Mouse (Mus musculus): ENCODE data around the gene Dnah8. TPM values are rescaled to one million over a fixed set of nuclear protein-coding genes. Genes with fewer than 3 reads are reported as not detected.

Gene Dnah8
- polyA plus RNA-seq (2015; fragmentation: Nextera tagmentation; extraction: Ambion mirVana) = 2.6 and 3.3 TPM in 2 replicates

GRCm38 (mm10) chr17:30624132-30624531, at the start of gene Dnah8:
TSS of gene Dnah8 (plus strand) at chr17:30624354.

DNA sequence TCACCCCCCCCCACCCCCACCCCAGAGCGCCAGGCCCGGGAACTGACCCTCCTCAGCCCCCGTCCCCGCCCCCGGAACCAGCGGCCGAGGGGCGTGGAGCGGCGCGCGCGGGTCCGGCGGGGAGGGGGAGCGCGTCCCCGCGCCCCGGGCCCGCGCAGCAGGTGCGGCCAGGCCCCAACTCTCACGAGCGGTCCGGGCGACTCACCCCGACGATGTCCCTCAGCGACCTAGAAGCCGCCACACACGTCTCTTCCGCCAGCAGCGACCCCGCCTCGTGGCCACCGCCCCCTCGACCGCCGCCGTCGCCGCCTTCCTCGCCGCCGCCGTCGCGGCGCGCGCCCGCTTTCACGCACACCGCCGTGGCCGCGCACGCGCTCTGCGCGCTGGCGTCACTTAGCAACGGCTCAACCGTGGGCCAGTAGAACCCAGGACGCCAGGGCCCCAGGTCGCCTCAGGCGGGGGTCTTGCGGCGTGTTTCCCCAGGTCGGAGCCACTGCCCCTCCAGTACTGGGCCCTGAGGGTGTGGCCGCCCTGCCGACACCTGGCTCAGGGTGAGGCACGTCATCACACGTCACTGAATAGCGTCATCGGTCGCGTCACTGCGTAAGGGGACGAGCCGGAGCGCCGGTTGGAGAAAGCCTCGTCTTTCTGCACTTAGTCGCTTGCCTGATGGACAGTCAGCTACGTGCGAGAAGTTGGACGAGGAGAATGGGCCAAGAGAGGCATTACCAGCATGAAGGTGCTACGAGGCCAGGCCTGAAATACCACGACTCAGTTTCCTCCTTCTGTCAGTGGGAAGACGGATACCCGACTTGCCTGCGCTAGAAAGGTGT, 48.0 kb upstream of the Dnah8 start, which contains the start of gene Btbd9:
Gene Btbd9, minus strand, starts transcription at position 548 of the 833 bp plus-strand sequence.

GRCm38 (mm10) chr17:30626719-30627118, 2.6 kb downstream of the Dnah8 start, which contains the start of gene Glo1:
TSS of gene Glo1 (minus strand) at chr17:30626871.

DNA sequence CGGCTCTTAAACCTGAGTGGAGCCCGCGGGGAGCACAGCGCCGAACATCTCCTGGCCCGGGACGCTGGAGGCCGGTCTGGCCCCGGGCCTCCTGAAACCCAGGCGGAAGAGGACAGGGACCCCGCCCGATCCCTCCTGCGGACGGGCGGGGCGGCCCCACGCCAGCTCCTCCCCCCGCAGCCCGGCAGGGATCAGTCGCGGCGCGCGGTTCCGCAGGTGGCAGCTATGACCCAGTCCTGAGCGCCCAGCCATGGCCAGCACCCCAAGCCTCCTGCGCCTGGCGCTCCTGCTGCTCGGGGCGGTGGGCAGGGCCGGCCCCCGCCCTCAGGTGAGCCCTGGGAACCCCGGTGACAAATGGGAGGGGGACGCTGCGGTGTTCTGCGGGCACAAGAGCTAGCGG, 277.5 kb downstream of the Dnah8 start, which contains the start of gene Glp1r:
Gene Glp1r, plus strand, starts transcription at position 191 of the 400 bp plus-strand sequence.

Other genes with a start within 250 kb of the Dnah8 start
- 91.8 and 93.8 TPM in 2 replicates for gene Btbd9, start 47.9 kb upstream of the Dnah8 start, polyA plus RNA-seq (2015; fragmentation: Nextera tagmentation; extraction: Ambion mirVana)
- gene Glo1, start 2.5 kb downstream of the Dnah8 start, polyA plus RNA-seq (2015; fragmentation: Nextera tagmentation; extraction: Ambion mirVana) = 189 and 210 TPM in 2 replicates

All from neural tube, postnatal 0 days (tissue).